Mouse (Mus musculus) thymus, postnatal 25 days (tissue): ENCODE measurements around the gene Efcab9.

ENCODE experiments used
- DNase-seq: peaks from one replicate; pipeline ENCODE4 v3.0.0; 2022

The Efcab9 gene

GRCm38 (mm10) chr11:32531871-32532764 is at the start of gene Efcab9:
Gene Efcab9, minus strand, starts transcription at chr11:32532081.
- DNase-seq = no peak

GRCm38 (mm10) chr11:32581031-32581430 is 49.1 kb upstream of the Efcab9 start:
- DNase-seq = no peak

- DNase-seq = peak; percentile 65
Measured at GRCm38 (mm10) chr11:32580305-32580947, 48.5 kb upstream of the Efcab9 start.

GRCm38 (mm10) chr11:32576760-32577050 is 44.8 kb upstream of the Efcab9 start:
- DNase-seq = no peak

- DNase-seq = no peak
Measured at GRCm38 (mm10) chr11:32575964-32576759, 44.3 kb upstream of the Efcab9 start.

GRCm38 (mm10) chr11:32573669-32574068 is 41.8 kb upstream of the Efcab9 start:
- DNase-seq = no peak

- no peak for DNase-seq
Measured at GRCm38 (mm10) chr11:32571103-32571502, 39.2 kb upstream of the Efcab9 start.

GRCm38 (mm10) chr11:32568637-32569293 is 36.9 kb upstream of the Efcab9 start:
- no peak for DNase-seq

GRCm38 (mm10) chr11:32568060-32568459 is 36.2 kb upstream of the Efcab9 start:
- no peak for DNase-seq

GRCm38 (mm10) chr11:32567000-32567855 is 35.3 kb upstream of the Efcab9 start:
- no peak for DNase-seq

GRCm38 (mm10) chr11:32566184-32566583 is 34.3 kb upstream of the Efcab9 start:
- no peak for DNase-seq

- DNase-seq = no peak
Measured at GRCm38 (mm10) chr11:32565088-32565487, 33.2 kb upstream of the Efcab9 start.

GRCm38 (mm10) chr11:32564629-32565028 is 32.7 kb upstream of the Efcab9 start:
- no peak for DNase-seq

- DNase-seq = no peak
Measured at GRCm38 (mm10) chr11:32563660-32564059, 31.8 kb upstream of the Efcab9 start.

- no peak for DNase-seq
Measured at GRCm38 (mm10) chr11:32562706-32563105, 30.8 kb upstream of the Efcab9 start.

GRCm38 (mm10) chr11:32561465-32562355 is 29.8 kb upstream of the Efcab9 start:
- DNase-seq = no peak

- no peak for DNase-seq
Measured at GRCm38 (mm10) chr11:32560015-32560770, 28.3 kb upstream of the Efcab9 start.

GRCm38 (mm10) chr11:32558677-32559076 is 26.8 kb upstream of the Efcab9 start:
- DNase-seq = peak; percentile 66

GRCm38 (mm10) chr11:32558026-32558425 is 26.1 kb upstream of the Efcab9 start:
- DNase-seq = no peak

- no peak for DNase-seq
Measured at GRCm38 (mm10) chr11:32556333-32556990, 24.6 kb upstream of the Efcab9 start.
